Mouse (Mus musculus) heart, postnatal 25 days (tissue): Measurements from ENCODE around the gene Dhcr24. TPM values are rescaled to one million over a fixed set of nuclear protein-coding genes. Genes with fewer than 3 reads are reported as not detected.

Experiments used
- DNase-seq: peaks from one replicate; pipeline ENCODE4 v3.0.0; 2022; ENCODE audit warnings: low spot score
- intact Hi-C: fragments of 180-260 bp; cut with DNase I; formaldehyde crosslinking; loops from one replicate; pipeline ENCODE4 v1.15.1; 2025
- total RNA-seq, 2 experiments: library from RNA; stranded (reverse); gene quantifications; 2 replicates each; pipeline ENCODE4 v1.2.3; 2021

The Dhcr24 gene
- total RNA-seq, 2 experiments from 2014 or later = 2.4 TPM

DNA sequence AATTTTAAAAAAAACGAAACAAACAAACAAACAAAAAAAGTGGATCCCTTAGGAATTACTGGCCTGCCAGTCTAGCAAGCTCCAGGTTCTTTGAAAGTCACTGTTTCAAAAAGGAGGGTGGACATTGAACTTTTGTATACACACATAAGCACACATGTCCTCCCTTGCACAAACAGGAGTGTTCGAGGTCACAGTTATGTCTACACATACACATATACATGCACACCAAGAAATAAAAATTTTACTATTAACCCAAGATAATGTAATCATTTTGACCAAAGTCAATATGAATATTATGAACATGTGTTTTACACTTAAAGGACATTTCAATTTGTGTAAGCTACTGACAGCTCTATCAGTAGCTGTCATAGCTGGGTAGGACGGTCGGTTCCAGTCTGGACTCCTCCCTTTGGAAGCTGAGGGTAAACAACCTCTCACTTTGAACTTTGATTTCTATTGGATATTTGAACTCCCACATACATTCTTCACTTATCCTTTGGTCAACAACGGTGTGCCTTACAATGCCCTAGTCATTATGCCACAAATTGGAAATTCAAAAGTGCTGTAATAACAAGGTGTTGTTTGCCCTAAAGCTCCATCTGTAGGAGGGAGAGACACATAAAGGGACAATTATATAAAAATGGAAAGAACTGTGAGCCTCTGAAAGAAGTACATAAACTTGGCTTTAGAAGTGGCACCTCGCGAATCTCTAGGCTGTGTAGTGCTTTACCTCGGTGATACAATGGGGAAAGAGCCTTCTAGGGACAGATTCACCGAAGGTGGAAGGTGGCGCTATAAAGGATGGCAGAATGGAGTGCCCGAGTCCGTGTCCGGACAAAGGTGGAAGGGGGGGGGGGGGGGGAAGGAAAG, 1.3 kb upstream of the Dhcr24 start:
- intact Hi-C loops = no loop called here
- DNase-seq = no peak

DNA sequence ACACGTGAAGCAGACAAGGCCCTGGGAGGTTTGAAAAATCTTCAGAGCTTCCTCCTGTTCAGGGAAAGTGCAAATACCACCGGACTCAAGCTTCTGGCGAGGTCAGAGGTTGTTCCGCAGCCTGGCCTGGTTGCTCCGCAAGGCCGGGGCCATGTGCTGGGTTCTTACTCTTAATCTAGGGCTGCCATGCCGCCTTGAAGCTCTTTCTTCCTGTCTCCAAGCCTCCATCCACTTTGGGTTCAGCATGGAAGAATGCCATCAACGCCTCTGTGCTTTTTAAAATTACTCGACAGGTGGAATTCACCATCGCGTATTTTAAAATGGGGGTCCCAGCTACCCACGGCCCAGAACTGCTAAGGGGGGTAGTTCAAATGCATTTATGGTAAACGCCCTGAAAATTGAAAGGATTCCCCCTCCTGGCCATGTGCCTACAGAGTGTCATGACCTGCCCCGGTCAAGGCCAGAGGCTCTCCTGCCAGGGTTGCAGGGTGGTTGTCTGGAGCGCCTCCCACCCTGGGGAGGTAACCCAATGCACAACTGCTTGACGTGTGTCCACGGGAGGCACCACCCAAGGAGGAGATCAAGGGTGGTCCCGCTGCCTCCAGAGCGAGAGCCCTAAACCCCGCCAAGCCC, 509 bp upstream of the Dhcr24 start:
- no peak for DNase-seq
- intact Hi-C loops = no loop called here

DNA sequence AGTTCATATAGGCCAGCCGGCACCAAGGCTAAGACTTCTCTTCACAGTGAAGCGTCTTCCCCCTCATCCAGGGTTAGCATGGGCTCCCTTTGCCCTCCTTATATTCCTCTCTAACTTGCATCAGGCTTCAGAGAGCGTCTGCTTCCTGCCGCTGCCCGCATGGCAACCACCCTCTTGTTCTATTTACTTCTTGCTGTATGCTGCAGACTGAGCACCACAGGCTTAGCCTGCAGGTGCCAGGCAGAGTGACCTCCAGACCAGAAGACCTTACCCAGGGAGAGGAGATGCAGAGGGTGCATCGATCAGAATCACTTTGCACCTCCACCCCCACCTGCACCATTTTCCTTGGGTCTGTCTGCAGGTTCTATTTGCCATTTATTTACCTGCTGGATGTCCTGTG, 1.2 kb downstream of the Dhcr24 start:
- intact Hi-C loops = no loop called here
- no peak for DNase-seq

GRCm38 (mm10) chr4:106562837-106563790, 2.3 kb downstream of the Dhcr24 start:
- intact Hi-C loops = no loop called here
- DNase-seq = no peak

DNA sequence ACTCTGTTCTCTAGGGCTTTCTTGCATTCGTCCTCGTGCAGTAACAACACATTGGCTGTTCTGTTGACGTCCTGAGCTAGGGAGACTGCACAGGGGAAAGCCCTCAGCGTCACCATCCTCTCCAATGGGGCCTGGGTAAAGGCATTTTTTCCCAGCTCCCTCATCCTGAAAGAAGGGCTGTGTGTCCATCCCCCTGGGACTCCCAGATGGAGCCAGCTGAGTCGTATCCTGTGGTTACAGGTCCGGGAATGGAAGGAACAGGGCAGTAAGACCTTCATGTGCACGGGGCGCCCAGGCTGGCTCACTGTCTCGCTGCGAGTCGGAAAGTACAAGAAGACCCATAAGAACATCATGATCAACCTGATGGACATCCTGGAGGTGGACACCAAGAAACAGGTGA, 3.3 kb downstream of the Dhcr24 start:
- intact Hi-C loops = no loop called here
- DNase-seq = no peak

GRCm38 (mm10) chr4:106569680-106570079, 8.8 kb downstream of the Dhcr24 start:
- intact Hi-C loops = no loop called here
- DNase-seq = no peak

- intact Hi-C loops = no loop called here
- DNase-seq = no peak
Measured at GRCm38 (mm10) chr4:106571081-106571724, 10.4 kb downstream of the Dhcr24 start.

- intact Hi-C loops = no loop called here
- no peak for DNase-seq
Measured at GRCm38 (mm10) chr4:106575022-106575421, 14.2 kb downstream of the Dhcr24 start.

DNA sequence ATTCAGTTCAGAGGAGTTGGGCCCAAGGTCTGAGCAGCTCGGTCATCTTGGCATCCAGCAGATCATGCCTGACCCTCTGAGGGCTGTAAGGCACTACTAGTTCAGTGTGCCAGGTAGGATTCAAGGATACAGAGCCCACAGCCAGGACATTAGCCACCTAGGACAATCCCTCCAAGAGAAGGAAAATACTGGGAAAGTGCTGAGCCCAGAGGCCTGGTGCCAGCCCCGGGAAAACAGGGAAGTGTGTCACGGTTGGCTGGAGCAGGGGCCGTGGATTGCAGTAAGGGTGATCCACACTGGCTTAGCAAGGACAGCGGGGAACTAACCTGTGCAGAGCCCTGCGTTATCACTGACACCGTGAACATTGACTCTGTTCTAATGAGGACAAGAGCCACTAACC, 16.7 kb downstream of the Dhcr24 start:
- DNase-seq = no peak
- intact Hi-C loops = no loop called here

DNA sequence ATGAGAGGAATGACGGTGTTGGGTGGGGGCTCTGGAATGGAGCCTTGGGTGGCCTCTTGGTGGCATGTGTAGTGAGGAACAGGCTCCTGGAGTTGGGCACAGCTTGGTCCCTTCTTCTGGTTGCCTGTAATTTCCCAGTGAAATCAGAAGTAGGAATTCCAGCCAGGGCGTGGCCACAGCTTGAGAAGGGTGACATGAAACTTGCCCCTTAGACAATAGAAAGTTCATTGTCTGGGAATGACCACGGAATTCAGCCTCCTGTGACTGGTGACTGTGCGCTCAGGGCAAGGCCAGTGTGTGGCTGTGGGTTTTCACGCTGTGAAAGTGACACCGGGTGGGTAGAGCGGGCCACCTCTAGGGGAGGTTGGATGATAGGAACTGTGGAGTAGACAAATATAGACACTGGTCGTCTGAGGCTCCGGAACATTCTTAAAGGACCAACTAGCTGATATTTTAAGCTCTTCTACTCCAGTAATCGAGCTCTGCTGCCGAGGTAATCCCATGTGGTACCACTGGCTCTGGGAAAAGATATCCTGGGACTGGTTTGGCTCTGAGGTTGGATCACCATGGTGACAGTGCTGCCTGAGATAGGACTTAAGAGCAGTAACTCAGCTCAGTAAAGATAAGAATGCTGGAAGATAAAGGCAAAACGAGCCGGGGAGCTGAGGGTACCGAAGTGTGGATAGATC, 20.5 kb downstream of the Dhcr24 start:
- intact Hi-C loops = no loop called here
- no peak for DNase-seq

- no peak for DNase-seq
- intact Hi-C loops = no loop called here
Measured at GRCm38 (mm10) chr4:106581865-106582204, 21.0 kb downstream of the Dhcr24 start.

DNA sequence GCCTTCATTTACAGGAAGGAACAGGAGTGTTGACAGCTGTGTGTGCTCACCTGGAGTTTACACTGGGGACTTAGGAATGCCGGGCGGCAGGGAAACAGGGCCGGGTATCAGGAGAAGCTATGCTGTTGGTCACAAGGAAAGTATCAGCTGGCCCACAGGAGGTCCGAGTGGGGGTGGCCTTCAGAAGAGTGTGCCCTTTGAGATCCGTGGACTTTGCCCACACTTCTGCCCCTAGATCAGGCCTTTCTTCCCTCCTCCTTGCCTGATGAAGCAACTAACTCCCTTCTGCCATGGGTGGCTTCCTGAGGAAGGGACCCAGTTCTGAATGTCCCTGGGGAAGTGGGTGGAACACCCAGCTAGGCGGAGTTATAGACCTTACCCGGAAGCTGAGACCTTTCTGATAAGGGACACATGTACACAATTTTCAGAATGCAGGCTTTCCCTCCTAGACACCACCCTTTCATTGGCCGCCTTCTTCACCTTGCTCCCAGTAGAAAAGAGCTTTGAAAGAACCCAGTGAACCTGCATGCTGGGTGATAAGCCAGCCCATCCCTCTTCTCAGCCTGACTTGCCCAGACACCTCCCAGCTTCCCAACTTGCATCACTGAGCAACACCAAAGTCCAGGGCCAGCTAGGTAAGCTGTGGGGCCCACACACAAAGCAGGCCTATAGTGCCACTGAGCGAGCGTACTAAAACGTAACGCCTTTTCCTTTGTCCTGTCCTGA, 21.8 kb downstream of the Dhcr24 start:
- no peak for DNase-seq
- intact Hi-C loops = no loop called here

DNA sequence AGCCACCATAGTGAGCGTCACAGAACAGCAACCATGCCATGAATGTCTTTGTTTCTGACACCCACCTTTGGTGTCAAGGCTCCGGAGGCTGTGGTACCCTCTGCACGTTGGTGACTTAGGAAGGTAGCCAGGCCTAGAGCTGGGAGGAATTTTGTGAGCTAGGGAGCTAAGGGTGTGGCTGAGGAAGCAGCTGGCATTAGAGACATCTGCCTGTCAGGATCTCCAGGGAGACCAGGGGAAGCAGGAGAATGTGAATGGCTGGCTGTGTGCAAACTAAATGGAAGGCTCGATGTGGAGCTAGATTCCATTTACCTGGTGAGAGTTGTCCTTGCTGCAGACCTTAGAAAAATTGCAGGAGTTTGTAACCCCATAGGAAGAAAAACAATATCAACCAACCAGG, 23.8 kb downstream of the Dhcr24 start:
- DNase-seq = no peak
- intact Hi-C loops = no loop called here

DNA sequence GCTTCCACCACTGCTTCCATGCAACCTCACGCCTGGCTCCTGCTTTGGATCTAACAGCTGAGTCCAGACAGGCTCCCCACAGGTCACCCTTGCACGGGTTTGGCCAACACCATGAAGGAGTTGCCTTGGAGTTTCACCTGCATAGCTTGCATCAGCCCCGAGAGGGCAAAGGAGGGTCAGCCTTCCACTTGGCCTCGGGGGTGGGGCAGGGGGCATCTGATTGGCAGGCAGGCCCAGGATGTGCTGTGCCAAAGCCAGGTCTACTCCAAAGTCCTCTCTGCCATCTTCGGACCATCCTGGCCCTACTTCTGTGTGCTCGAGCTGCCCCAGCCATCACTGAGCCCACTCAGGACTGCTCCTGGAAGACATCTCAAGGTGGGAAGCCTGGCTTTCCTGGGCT, 26.2 kb downstream of the Dhcr24 start:
- DNase-seq = no peak
- intact Hi-C loops = no loop called here

DNA sequence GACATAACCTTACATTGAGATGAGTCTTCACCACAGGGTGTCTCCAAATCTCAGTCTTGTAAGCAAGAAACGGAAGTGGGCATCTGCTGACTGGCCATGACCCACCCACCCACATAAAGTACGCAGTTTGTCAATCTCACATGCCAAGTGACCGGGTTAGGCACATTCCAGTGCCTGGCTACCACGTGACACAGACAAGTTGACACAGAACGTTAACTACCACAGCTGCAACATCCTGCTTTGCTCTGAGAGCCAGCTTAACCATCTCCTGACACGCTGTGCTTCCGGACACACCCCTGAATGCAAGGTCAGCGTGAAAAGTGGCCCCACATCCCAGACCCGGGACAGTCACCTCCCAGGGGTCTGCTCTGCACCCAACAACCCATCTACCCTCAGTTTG, 29.3 kb downstream of the Dhcr24 start:
- no peak for DNase-seq
- intact Hi-C loops = no loop called here

DNA sequence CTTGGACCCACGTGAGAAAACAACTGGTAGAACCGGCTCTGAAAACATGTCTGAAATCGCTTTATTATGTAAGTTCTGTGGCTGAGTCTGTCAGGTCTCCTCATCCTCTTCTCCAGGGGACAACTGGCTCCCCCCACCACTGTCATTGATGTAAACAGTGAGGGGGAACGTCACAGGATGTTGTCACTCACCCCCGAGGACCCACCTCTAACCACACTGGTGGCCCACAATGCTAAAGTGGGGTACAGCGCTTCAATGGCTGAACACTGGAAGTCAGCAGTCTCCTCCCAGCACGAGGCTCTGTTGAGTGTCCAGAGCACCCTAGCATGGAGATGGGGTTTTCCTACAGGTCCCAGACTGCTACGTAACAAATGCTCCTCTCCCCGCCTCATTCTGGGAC, 30.0 kb downstream of the Dhcr24 start:
- DNase-seq = no peak
- intact Hi-C loops = no loop called here

- no peak for DNase-seq
- intact Hi-C loops = no loop called here
Measured at GRCm38 (mm10) chr4:106593636-106594035, 32.8 kb downstream of the Dhcr24 start.

GRCm38 (mm10) chr4:106596200-106596599, 35.4 kb downstream of the Dhcr24 start:
- intact Hi-C loops = no loop called here
- DNase-seq = no peak

DNA sequence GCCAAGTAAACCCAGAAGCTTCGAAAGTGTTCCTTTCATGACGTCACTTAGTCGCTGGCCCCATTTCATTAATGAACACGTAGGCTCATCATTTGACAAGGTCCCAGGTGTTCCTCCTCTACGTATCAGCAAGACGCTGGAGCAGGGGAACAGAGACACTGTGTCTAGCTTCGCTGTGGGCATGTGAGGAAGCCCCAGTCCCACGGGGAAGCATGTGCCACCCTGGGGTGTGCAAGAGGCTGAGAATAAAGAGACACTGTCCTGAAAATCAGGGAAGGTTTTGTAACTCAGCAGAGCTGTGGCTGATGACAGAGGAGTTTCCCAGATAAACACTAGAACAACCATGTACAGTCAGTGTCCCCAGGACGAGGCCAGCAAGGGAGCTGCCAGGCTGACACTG, 36.2 kb downstream of the Dhcr24 start:
- DNase-seq = no peak
- intact Hi-C loops = no loop called here
